Mouse (Mus musculus) spleen, postnatal 4 days (tissue): ENCODE results near the gene Xxylt1.

ENCODE experiments used
- DNase-seq, 2 experiments: peaks; one replicate each; pipeline ENCODE4 v3.0.0; 2022; ENCODE audit warnings: low spot score in 2 of 2

The Xxylt1 gene

GRCm38 (mm10) chr16:31061246-31061880 is 19.9 kb downstream of the Xxylt1 start:
- no peak for DNase-seq

DNA sequence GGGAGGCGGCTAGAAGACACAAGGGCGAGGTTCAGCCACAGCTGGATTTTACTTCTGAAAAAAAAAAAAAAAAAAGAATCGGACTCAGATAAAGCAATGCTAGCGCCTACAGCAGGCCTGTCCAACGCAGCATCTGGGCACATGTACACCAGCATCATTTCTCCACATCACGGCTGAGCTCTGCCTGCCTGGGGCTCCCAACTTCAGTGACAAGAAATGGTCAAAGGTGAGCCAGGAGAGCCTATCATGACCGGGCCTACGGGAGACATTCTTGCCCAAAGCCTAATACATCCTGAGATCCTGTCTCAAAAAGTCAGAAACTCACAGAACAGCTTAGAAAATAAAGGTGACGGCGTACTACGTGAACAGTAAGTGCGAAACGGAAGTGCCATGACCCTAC is 20.5 kb downstream of the Xxylt1 start:
- no peak for DNase-seq

DNA sequence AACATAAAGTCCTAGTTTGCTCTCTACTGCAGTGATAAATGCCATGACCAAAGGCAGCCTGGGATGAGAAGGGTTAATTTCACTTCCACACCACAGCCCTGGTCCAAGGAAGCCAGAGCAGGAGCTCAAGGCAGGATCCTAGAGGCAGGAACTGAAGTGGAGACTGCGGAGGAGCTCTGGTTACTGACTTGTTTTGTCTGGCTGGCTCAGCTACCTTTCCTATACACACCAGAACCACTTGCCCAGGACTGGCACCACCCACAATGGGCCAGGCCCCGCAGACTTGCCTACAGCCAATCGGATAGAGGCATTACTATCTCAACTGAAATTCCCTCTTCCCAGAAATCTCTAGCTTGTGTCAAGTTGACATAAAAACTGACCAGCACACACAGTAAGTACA is 21.0 kb downstream of the Xxylt1 start:
- DNase-seq: no peak

- peak in 1 of 2 experiments; percentile 52 for DNase-seq
Measured at GRCm38 (mm10) chr16:31059730-31060129, 21.5 kb downstream of the Xxylt1 start.

DNA sequence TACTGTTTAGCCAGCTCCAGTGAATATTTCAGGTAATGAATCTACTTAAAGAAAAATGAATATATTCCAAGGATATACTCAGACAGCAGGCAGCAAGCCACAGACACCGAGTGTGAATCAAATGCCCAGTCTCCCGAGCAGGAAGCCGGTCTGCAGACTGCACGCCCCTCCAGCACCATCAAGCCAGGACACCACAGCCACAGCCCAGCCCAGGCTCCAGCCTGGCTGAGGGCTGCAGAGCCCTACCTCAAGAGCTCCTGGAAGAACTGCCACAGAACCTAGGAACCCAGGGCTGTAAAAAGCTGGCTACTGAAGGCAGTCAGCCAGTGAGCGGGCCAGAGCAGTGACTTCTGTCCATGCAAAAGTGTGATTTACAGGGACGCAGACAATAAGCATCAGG is 28.4 kb downstream of the Xxylt1 start:
- DNase-seq: no peak

DNA sequence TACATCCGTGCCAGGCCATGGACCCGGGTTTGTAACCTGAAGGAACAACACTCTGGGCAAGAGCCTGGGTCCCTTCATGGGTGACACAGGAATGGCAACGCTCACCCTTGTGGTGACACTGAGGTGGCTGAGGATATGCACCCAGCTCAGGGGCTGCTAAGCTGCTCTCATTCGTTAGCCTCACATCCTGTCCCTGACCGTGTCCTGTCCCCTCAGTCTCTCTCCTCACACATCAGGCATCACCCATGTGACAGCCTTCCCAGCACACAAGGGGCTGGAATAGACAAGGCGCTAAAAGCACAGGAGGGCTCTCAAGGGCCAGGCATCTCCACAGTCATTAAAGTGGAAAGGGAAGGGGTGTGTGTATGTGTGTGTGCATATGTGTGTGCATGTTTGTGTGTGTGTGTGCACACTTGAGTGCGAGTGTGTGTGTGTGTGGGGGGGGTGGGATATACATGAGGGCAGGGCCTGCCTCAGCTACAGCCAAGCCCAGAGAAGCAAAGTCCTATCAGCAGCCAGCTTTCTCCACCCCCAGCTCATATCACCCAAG is 29.0 kb downstream of the Xxylt1 start:
- no peak for DNase-seq

DNA sequence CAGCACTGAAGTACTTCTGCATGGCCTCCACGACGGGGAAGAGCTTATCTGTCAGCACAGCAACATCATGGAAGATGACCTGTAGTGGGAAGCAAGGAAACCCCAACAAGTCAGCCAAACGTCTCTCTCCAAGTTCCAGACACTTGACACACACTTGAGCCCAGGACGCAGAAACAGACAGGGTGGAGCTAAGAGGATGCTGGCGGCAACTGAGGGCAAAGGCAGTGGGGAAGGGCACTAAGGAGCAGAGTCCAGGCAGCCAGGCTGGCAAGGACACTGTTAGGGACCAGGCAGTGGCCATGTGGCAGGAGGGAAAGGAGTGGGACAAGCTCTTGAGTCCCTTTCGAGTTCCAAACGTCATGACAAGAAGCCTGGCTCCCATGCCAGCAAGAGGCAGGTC is 30.5 kb downstream of the Xxylt1 start:
- no peak for DNase-seq

DNA sequence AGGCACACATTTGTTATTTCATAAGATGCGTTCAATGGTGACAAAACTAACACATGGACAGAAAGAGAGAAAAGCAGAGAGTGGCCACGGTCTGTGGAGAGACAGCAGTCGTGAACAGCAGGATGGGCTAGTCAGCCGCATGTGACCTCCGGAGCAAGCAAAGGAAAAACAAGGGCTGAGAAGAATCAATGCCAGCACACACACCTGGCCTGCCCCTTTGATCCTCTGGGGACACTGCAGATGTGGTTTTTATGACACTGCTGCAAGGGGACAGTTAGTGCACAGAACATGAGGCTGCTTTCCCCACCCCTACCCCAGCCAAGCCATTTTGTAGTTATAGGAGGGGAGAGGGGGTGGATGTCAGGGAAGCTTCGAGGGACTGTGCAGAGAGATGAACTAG is 33.0 kb downstream of the Xxylt1 start:
- DNase-seq: no peak

DNA sequence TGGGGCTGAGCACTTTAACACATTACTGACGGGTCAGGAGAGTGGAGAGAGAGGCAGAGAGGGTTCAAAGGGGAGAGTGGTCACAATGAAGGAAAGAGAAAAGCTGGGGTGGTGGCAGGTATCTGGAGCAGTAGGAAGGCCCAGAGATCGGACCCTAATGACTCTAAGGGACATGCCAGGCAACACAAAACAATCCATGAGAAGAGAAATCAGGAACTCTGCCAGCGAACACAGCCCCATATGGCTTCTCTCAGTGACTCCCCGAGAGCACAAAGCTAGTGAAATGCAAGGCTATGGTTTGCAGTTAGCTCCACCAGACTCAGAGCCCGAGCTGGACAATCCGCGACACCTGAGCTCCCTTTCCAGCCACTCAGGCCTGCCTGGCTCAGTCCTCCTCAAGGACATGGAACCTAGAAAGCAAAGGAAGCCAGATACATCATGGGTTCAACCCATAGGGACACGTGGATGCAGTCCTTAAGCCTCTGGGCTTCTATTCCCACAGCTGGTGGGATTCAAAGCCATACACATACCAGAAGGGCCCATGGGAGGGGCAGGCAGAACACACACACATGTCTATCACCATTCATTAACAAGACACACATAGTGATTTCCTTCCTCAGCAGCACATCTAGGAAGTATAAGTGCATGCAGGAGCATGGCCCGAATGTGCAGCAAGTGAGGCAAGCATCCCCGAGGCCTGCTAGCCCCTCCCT is 33.9 kb downstream of the Xxylt1 start:
- DNase-seq: no peak

- DNase-seq: no peak
Measured at GRCm38 (mm10) chr16:31046217-31046659, 35.0 kb downstream of the Xxylt1 start.

- DNase-seq: no peak
Measured at GRCm38 (mm10) chr16:31045211-31045610, 36.0 kb downstream of the Xxylt1 start.

- DNase-seq: no peak
Measured at GRCm38 (mm10) chr16:31043136-31043535, 38.1 kb downstream of the Xxylt1 start.

- DNase-seq: no peak
Measured at GRCm38 (mm10) chr16:31041566-31041965, 39.7 kb downstream of the Xxylt1 start.

- DNase-seq: no peak
Measured at GRCm38 (mm10) chr16:31039803-31040459, 41.3 kb downstream of the Xxylt1 start.

DNA sequence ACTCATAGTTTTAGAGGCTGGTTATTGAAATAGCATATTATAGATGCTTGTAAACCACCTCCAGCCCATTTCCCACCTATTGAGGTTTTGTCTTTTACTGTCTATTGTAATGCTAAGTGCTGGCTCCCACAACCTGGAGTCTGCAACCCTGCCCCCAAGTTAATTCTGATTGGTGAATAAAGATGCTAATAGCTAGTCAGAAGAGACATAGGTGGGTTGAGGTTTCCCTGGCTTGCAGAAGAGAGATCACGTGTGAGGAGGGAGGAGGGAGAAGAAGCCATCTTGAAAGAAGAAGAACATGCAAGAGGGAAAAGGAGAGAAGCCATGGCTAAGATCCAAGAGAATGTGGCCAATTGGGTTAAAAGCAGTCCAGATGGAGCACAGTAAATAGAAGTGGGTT is 43.8 kb downstream of the Xxylt1 start:
- DNase-seq: no peak

DNA sequence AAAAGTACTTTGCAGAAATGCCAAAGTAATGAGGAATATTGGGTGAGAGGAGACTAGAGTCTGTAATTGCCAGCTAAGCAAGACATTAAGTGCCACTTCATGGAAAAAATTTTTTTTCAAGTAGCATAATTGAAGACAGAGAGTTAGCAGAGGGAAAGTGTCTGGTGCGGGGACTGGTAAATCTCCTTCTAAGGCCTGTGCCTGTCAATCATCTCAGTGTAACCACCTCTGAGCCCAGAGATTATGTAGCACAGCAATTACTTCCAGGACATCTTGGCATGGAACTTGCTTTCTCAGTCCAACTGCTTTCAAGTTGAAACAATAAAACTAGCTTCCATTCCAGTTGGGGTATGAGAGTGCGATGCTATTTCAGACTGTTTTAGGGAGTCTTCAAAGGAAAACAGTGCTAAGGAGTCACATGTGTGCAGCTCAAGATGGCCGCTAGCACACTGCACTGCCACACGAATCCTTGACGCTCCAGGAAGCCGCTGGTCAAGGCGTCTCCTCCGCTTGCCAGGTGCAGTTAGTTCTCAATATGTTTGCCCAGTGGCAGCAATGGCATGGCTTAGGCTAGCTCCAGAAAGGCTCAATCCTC is 45.5 kb downstream of the Xxylt1 start:
- no peak for DNase-seq

DNA sequence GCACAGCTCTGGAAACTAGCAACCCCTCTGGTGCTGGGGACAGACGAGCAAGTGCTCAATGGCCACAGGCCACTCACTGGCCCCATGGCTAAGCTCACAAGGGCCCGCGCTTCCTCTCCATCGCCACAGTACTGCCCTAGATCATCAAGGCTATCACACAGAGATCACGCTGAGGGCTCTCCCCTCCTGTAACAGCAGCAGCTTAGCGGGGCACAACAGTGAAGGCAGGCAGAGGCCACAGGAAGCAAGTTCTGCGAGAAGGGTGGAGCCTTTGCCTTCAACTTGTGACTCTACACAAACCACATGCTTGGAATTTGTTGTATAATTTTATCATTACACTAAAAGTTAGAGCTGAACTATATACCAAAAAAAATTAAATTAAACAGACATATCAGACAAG is 46.0 kb downstream of the Xxylt1 start:
- no peak for DNase-seq

GRCm38 (mm10) chr16:31034051-31034450 is 47.2 kb downstream of the Xxylt1 start:
- no peak for DNase-seq

DNA sequence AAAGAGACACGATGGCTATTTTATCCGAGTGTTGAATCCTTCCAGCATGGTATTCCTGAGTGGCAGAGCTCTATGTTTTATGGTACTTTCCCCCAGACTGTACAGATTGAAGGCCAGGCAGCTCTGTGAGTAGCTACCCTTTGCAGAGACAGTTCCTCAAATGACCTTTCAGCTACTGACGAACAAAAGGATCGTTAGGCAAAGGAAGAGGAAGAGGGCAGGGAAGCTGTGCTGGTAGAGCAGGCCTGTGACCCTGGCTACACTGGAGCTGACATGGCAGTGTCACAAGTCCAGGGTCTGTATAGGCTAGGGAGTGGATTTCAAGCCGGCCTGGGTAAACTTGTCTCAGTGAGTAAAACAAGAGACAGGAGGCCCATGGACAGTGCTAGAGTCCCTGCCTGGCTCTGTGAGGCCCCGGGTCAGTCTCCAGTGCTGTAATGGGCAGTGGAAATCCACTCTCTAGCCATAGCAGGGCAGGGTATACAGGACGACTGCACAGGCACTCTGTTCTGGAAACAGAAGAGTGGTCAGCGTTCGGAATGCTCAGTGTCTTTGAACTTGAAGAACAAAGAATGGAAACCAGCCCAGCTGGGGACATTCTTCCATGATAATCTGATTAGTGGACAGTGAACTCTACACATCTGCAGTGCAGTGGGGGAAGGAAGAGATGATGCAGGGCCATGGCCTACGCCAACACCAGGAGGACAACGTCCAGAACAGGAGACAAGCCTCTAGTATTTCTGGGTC is 51.3 kb downstream of the Xxylt1 start:
- DNase-seq: no peak

DNA sequence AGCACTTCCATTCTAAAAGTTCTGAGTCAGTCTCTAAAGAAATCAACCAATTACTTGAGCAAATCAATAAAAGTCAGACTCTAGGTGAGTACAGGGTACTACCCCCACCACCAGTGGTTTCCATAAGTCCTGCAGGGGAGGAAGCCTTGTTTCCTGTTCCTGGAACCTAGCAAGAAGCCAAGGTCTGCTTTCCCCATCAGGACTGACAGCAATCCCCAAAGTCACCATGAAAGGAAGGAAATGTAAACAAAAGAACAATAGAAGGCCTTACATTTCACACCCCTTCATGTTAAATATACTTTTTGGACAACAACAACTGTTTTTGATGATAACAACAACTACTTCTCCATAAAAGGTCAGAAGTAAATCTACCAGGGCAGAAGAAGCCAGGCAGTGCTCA is 53.6 kb downstream of the Xxylt1 start:
- no peak for DNase-seq

DNA sequence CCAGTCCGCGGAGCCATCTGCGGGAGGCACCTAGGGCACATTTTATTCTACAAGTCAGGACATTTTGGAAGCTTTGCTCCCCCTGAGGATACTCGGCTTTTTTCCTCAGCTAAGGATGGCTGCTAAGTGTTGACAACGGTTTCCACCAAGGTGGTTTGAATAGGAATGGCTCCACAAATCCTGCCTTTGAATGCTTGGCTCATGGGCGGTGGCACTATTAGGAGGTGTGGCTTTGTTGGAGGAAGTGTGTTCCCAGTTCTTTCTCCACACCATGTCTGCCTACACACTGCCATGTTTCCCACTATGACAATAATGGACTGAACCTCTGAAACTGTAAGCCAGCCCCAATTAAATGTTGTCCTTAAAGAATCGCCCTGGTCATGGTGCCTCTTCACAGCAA is 55.7 kb downstream of the Xxylt1 start:
- no peak for DNase-seq

- no peak for DNase-seq
Measured at GRCm38 (mm10) chr16:31024997-31025396, 56.2 kb downstream of the Xxylt1 start.
